Mouse (Mus musculus): ENCODE results near the gene Atp5b.
A peak's percentile ranks its signal among the peaks of the same experiment; 100 is the strongest.
"Not testable (repeated sequence)": the region's sequence is repeated elsewhere in the genome, so short reads cannot be mapped to it uniquely, and the experiment has no call there.

The Atp5b gene

GRCm38 (mm10) chr10:128082880-128083421, at the start of gene Atp5b:
Gene Atp5b, plus strand, starts transcription at chr10:128083273.
- peak; percentile 94 to 97 for DNase-seq (ENCODE audit: low spot score in 2 of 2)

GRCm38 (mm10) chr10:128036746-128037425, 46.2 kb upstream of the Atp5b start:
- DNase-seq (ENCODE audit: low spot score in 2 of 2), result no peak

- no peak for DNase-seq (ENCODE audit: low spot score in 2 of 2)
Measured at GRCm38 (mm10) chr10:128037921-128038320, 45.2 kb upstream of the Atp5b start.

GRCm38 (mm10) chr10:128039167-128039566, 43.9 kb upstream of the Atp5b start:
- no peak for DNase-seq (ENCODE audit: low spot score in 2 of 2)

GRCm38 (mm10) chr10:128039858-128040257, 43.2 kb upstream of the Atp5b start:
- DNase-seq (ENCODE audit: low spot score in 2 of 2), result no peak

GRCm38 (mm10) chr10:128040293-128040692, 42.8 kb upstream of the Atp5b start:
- no peak for DNase-seq (ENCODE audit: low spot score in 2 of 2)

GRCm38 (mm10) chr10:128041636-128042035, 41.4 kb upstream of the Atp5b start:
- no peak for DNase-seq (ENCODE audit: low spot score in 2 of 2)

- DNase-seq (ENCODE audit: low spot score in 2 of 2), result no peak
Measured at GRCm38 (mm10) chr10:128042466-128042865, 40.6 kb upstream of the Atp5b start.

GRCm38 (mm10) chr10:128043041-128043835, 39.8 kb upstream of the Atp5b start:
- DNase-seq (ENCODE audit: low spot score in 2 of 2), result no peak

- DNase-seq (ENCODE audit: low spot score in 2 of 2), result no peak
Measured at GRCm38 (mm10) chr10:128048157-128048556, 34.9 kb upstream of the Atp5b start.

GRCm38 (mm10) chr10:128049741-128050140, 33.3 kb upstream of the Atp5b start:
- DNase-seq (ENCODE audit: low spot score in 2 of 2), result no peak

- no peak for DNase-seq (ENCODE audit: low spot score in 2 of 2)
Measured at GRCm38 (mm10) chr10:128050355-128050754, 32.7 kb upstream of the Atp5b start.

GRCm38 (mm10) chr10:128051589-128051988, 31.5 kb upstream of the Atp5b start:
- no peak for DNase-seq (ENCODE audit: low spot score in 2 of 2)

- DNase-seq (ENCODE audit: low spot score in 2 of 2), result not testable (repeated sequence)
Measured at GRCm38 (mm10) chr10:128052136-128052535, 30.9 kb upstream of the Atp5b start.

GRCm38 (mm10) chr10:128053001-128053400, 30.1 kb upstream of the Atp5b start:
- DNase-seq (ENCODE audit: low spot score in 2 of 2), result no peak

GRCm38 (mm10) chr10:128058184-128058583, 24.9 kb upstream of the Atp5b start:
- peak in 1 of 2 experiments; percentile 28 for DNase-seq (ENCODE audit: low spot score in 2 of 2)

- peak; percentile 93 to 95 for DNase-seq (ENCODE audit: low spot score in 2 of 2)
Measured at GRCm38 (mm10) chr10:128058601-128059151, 24.4 kb upstream of the Atp5b start, which contains the start of gene Ptges3. Gene Ptges3, plus strand, starts transcription at chr10:128058954.

GRCm38 (mm10) chr10:128059207-128059981, 23.7 kb upstream of the Atp5b start:
- DNase-seq (ENCODE audit: low spot score in 2 of 2), result peak in 1 of 2 experiments; percentile 24

GRCm38 (mm10) chr10:128061109-128061508, 22.0 kb upstream of the Atp5b start:
- DNase-seq (ENCODE audit: low spot score in 2 of 2), result no peak

GRCm38 (mm10) chr10:128062221-128062989, 20.7 kb upstream of the Atp5b start:
- no peak for DNase-seq (ENCODE audit: low spot score in 2 of 2)

- no peak for DNase-seq (ENCODE audit: low spot score in 2 of 2)
Measured at GRCm38 (mm10) chr10:128066072-128066471, 17.0 kb upstream of the Atp5b start.

Measured in right cerebral cortex, postnatal 36 days (tissue).